Mouse (Mus musculus) embryonic facial prominence, embryonic 10.5 days (tissue): ENCODE results near the gene Sipa1l3. TPM values are rescaled to one million over a fixed set of nuclear protein-coding genes. Genes with fewer than 3 reads are reported as not detected.

Experiments used
- DNase-seq: peaks from one replicate; pipeline ENCODE4 v3.0.0-alpha.2; 2017; ENCODE audit warnings: low spot score
- H3K27ac ChIP-seq: fragments of 300-500 bp; sonication (generic); replicated peaks from 2 replicates; pipeline ENCODE4 v1.5.1; 2016; ENCODE audit warnings: mild to moderate bottlenecking
- H3K27me3 ChIP-seq: fragments of 300-500 bp; sonication (generic); replicated peaks from 2 replicates; pipeline ENCODE4 v1.6.1; 2016; ENCODE audit warnings: low read depth, mild to moderate bottlenecking; ENCODE audit not compliant: poor library complexity, severe bottlenecking
- H3K36me3 ChIP-seq: fragments of 300-500 bp; sonication (generic); replicated peaks from 2 replicates; pipeline ENCODE4 v1.6.1; 2016; ENCODE audit warnings: mild to moderate bottlenecking, moderate library complexity
- H3K4me1 ChIP-seq: fragments of 300-500 bp; sonication (generic); 2 replicates; pipeline ENCODE4 v1.6.1; 2016
- H3K4me3 ChIP-seq: fragments of 300-500 bp; sonication (generic); 2 replicates; pipeline ENCODE4 v1.5.1; 2016; ENCODE audit warnings: mild to moderate bottlenecking, moderate library complexity
- H3K9me3 ChIP-seq: fragments of 300-500 bp; sonication (generic); 2 replicates; pipeline ENCODE4 v1.6.1; 2016; ENCODE audit warnings: mild to moderate bottlenecking
- WGBS: fragments of 180-500 bp; shearing (Covaris S2); methylation state at CpG from one replicate; pipeline ENCODE4 v1.1.7; 2016; 5-methylcytosine and 5-hydroxymethylcytosine counted together
- polyA plus RNA-seq: library from polyadenylated mRNA; unstranded; fragments of >200 nt; fragmentation: Nextera tagmentation; extraction: Ambion mirVana; gene quantifications from 2 replicates; pipeline ENCODE4 v1.2.1, GENCODE M21; 2016

Sipa1l3 gene
- polyA plus RNA-seq, 1 experiment from 2014 or later: 9.2 TPM

GRCm38 (mm10) chr7:29294111-29294761 lies 224.2 kb downstream of the Sipa1l3 start:
- H3K27ac ChIP-seq: peak overlapping the region; percentile 14; the same call in 1 of the 2 replicates
- peaks cover 50% of the 10 kb centered on the region for H3K4me1 ChIP-seq

GRCm38 (mm10) chr7:29293131-29294065 lies 225.0 kb downstream of the Sipa1l3 start:
- H3K4me3 ChIP-seq: 0 out of 2 replicates have a peak overlapping the region, but pooled peaks have one; percentile 19
- H3K9me3 ChIP-seq: no peaks in the 10 kb centered on the region
- peak; percentile 24 for DNase-seq
- WGBS: 21% methylated on average over 19 of the region's 19 CpGs
- peaks cover 34% of the 10 kb centered on the region for H3K27me3 ChIP-seq
- peak overlapping the region; percentile 68 for H3K27ac ChIP-seq
- H3K4me1 ChIP-seq: peaks cover 58% of the 10 kb centered on the region
- H3K36me3 ChIP-seq: no peaks in the 10 kb centered on the region

More at GRCm38 (mm10) chr7:29294111-29294761, 224.2 kb downstream of the Sipa1l3 start:
- 0 out of 2 replicates have a peak overlapping the region, but pooled peaks have one; percentile 9 for H3K4me3 ChIP-seq
- H3K9me3 ChIP-seq: no peaks in the 10 kb centered on the region
- H3K27me3 ChIP-seq: peaks cover 28% of the 10 kb centered on the region
- no peaks in the 10 kb centered on the region for H3K36me3 ChIP-seq
- WGBS: 69% methylated on average over 13 of the region's 13 CpGs
- no peak for DNase-seq

GRCm38 (mm10) chr7:29292458-29293098 lies 225.9 kb downstream of the Sipa1l3 start:
- Histone ChIP-seq H3K27ac (peak overlapping the region; percentile 68), H3K36me3 (no peaks in the 10 kb centered on the region), H3K9me3 (no peaks in the 10 kb centered on the region), H3K27me3 (peaks cover 43% of the 10 kb centered on the region), H3K4me1 (peaks cover 59% of the 10 kb centered on the region), H3K4me3 (peak overlapping the region; percentile 35)
- no peak for DNase-seq
- WGBS: 22% methylated on average over 8 of the region's 8 CpGs

GRCm38 (mm10) chr7:29291616-29292457 lies 226.6 kb downstream of the Sipa1l3 start:
- Histone ChIP-seq H3K27me3 (peaks cover 49% of the 10 kb centered on the region), H3K27ac (peak overlapping the region; percentile 68), H3K9me3 (no peaks in the 10 kb centered on the region), H3K4me3 (peak overlapping the region; percentile 36), H3K4me1 (peaks cover 59% of the 10 kb centered on the region), H3K36me3 (no peaks in the 10 kb centered on the region)
- 23% methylated on average over 7 of the region's 7 CpGs for WGBS
- DNase-seq: peak; percentile 63

GRCm38 (mm10) chr7:29290691-29291485 lies 227.6 kb downstream of the Sipa1l3 start:
- DNase-seq: no peak
- peak overlapping the region; percentile 36 for H3K4me3 ChIP-seq
- 44% methylated on average over 11 of the region's 11 CpGs for WGBS
- no peaks in the 10 kb centered on the region for H3K36me3 ChIP-seq
- peaks cover 53% of the 10 kb centered on the region for H3K27me3 ChIP-seq
- H3K9me3 ChIP-seq: no peaks in the 10 kb centered on the region
- H3K27ac ChIP-seq: peak overlapping the region; percentile 68
- H3K4me1 ChIP-seq: peaks cover 59% of the 10 kb centered on the region

- Histone ChIP-seq H3K9me3 (no peaks in the 10 kb centered on the region), H3K27ac (peak overlapping the region; percentile 83), H3K36me3 (no peaks in the 10 kb centered on the region), H3K27me3 (peaks cover 62% of the 10 kb centered on the region), H3K4me1 (peaks cover 59% of the 10 kb centered on the region), H3K4me3 (peak overlapping the region; percentile 75)
- DNase-seq: peak; percentile 40
- 79% methylated on average over 6 of the region's 6 CpGs for WGBS
Measured at GRCm38 (mm10) chr7:29289856-29290255, 228.6 kb downstream of the Sipa1l3 start.

- DNase-seq: peak; percentile 89
- H3K27ac ChIP-seq: peak within 1 kb of the TSS; percentile 83
- H3K9me3 ChIP-seq: no peaks in the 10 kb centered on the region
- WGBS: under 1% methylated on average over 59 of the region's 59 CpGs
- peaks cover 56% of the 10 kb centered on the region for H3K4me1 ChIP-seq
- H3K27me3 ChIP-seq: peaks cover 66% of the 10 kb centered on the region
- H3K36me3 ChIP-seq: no peaks in the 10 kb centered on the region
- peak within 1 kb of the TSS; percentile 75 for H3K4me3 ChIP-seq
Measured at GRCm38 (mm10) chr7:29288942-29289638, 229.4 kb downstream of the Sipa1l3 start, which contains the start of gene Ppp1r14a. TSS of gene Ppp1r14a (plus strand) at chr7:29289308.

DNA sequence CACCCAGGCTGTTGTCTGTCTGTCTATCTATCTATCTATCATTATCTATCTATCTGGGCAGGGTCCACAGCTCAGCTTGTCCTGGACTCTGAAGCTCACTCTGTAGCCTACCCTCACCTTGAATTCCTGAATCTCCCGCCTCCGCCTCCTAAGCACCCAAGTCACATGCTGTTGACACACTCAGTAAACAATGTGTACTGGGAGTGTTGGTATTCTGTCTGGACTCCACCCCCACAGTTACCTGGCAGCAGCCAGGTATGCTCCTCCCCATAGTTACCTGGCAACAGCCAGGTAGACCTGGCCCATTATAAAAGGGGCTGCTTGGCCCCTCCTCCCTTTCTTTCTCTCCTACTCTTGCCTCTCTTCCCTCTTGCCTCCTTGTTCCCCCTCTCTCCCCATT lies 230.4 kb downstream of the Sipa1l3 start:
- no peaks in the 10 kb centered on the region for H3K9me3 ChIP-seq
- 83% methylated on average over 2 of the region's 2 CpGs for WGBS
- H3K27me3 ChIP-seq: peaks cover 69% of the 10 kb centered on the region

GRCm38 (mm10) chr7:29287481-29287880 lies 231.0 kb downstream of the Sipa1l3 start:
- 90% methylated on average over 7 of the region's 7 CpGs for WGBS
- H3K27ac ChIP-seq: no peak overlapping the region
- no peaks in the 10 kb centered on the region for H3K9me3 ChIP-seq
- peaks cover 74% of the 10 kb centered on the region for H3K27me3 ChIP-seq
- no peak overlapping the region for H3K4me3 ChIP-seq
- H3K36me3 ChIP-seq: no peaks in the 10 kb centered on the region
- peaks cover 40% of the 10 kb centered on the region for H3K4me1 ChIP-seq
- DNase-seq: no peak

More for the DNA sequence above, 230.4 kb downstream of the Sipa1l3 start:
- Histone ChIP-seq H3K36me3 (no peaks in the 10 kb centered on the region), H3K27ac (no peak overlapping the region), H3K4me1 (peaks cover 46% of the 10 kb centered on the region), H3K4me3 (no peak overlapping the region)
- DNase-seq: no peak

- DNase-seq: no peak
- Histone ChIP-seq H3K4me3 (no peak overlapping the region), H3K4me1 (peaks cover 37% of the 10 kb centered on the region), H3K27ac (no peak overlapping the region), H3K36me3 (no peaks in the 10 kb centered on the region), H3K27me3 (peaks cover 86% of the 10 kb centered on the region), H3K9me3 (no peaks in the 10 kb centered on the region)
- WGBS: 93% methylated on average over 6 of the region's 6 CpGs
Measured at GRCm38 (mm10) chr7:29284523-29284922, 233.9 kb downstream of the Sipa1l3 start.
